Comparison of ENCODE assay signal across 8 mouse cellular contexts in the genomic region with DNA sequence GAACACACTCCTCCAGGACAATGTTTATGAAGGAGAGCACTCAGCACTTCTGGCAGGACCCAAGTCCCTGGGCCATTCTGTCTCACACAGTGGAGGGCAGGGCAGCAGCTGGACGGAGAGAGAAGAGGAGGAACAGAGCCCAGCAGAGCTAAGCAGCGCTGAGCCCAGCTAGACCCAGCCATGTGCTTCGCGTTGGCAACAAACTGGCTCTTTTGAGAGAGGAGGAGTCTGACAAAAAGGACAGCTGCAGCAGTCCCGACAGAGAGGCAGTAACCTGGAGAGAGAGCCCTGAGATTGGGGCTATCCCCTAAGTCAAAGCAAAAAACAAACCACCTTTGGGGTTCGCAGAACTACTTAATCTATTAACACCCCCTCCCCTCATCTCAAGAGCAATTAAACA. TPM values are rescaled to one million over a fixed set of nuclear protein-coding genes. Genes with fewer than 3 reads are reported as not detected.
DNase-seq lines count a peak whose midpoint lies in the region; ATAC-seq and TF ChIP-seq lines count a peak whose summit lies in the region.

No protein-coding gene starts in this region.

- TF ChIP-seq CTCF in lung, embryonic 14.5 days (IDR thresholded peaks at IDR 0.05; ENCODE audit: low read depth) = no peak

- H3K27ac ChIP-seq in embryonic facial prominence, embryonic 15.5 days (replicated peaks) = peak overlapping the region; percentile 63
- peak overlapping the region; percentile 69 for H3K27ac ChIP-seq in heart, embryonic 16.5 days (ENCODE audit: low read length)
- peak overlapping the region; percentile 51; the same call in 1 of the 2 replicates for H3K27ac ChIP-seq in lung, embryonic 14.5 days (ENCODE audit: low read depth)

- H3K9me3 ChIP-seq in embryonic facial prominence, embryonic 15.5 days (replicated peaks) = no peaks in the 10 kb centered on the region
- no peaks in the 10 kb centered on the region for H3K9me3 ChIP-seq in heart, embryonic 16.5 days (replicated peaks; ENCODE audit: control insufficient read depth, low read length)
- H3K9me3 ChIP-seq in lung, embryonic 14.5 days (ENCODE audit: low read depth, low read length) = no peaks in the 10 kb centered on the region

- no peak overlapping the region for H3K9ac ChIP-seq in embryonic facial prominence, embryonic 15.5 days
- peak overlapping the region; percentile 61 for H3K9ac ChIP-seq in heart, embryonic 16.5 days (ENCODE audit: low read length)
- H3K9ac ChIP-seq in lung, embryonic 14.5 days = no peak overlapping the region

- peak; percentile 38 to 61 for DNase-seq in urinary bladder, postnatal 4 days (ENCODE audit: low spot score in 2 of 2)
- DNase-seq in urinary bladder, postnatal 10 days (ENCODE audit: low spot score) = no peak
- DNase-seq in kidney, postnatal 14 days = peak; percentile 58
- DNase-seq in lung, embryonic 14.5 days = peak; percentile 60
- DNase-seq in skeletal muscle tissue, adult 2 months (ENCODE audit: low read depth, low spot score) = peak; percentile 86
- no peak for DNase-seq in retina, embryonic 14.5 days (ENCODE audit: low spot score)

- 0 out of 2 replicates have a peak overlapping the region, but pooled peaks have one; percentile 7 for H3K4me3 ChIP-seq in embryonic facial prominence, embryonic 15.5 days (replicated peaks)
- H3K4me3 ChIP-seq in heart, embryonic 16.5 days (ENCODE audit: low read length) = no peak overlapping the region
- no peak overlapping the region for H3K4me3 ChIP-seq in lung, embryonic 14.5 days (ENCODE audit: low read depth, low read length)

- ATAC-seq in embryonic facial prominence, embryonic 15.5 days (ENCODE audit: insufficient number of reproducible peaks, low FRiP score, low TSS enrichment, low read depth) = no peak
- ATAC-seq in heart, embryonic 16.5 days (replicated peaks; ENCODE audit: extremely low read depth, insufficient read depth, low FRiP score) = no peak
- no peak; the same call in 1 of the 2 replicates for ATAC-seq in lung, embryonic 14.5 days (ENCODE audit: insufficient read depth)

- H3K27me3 ChIP-seq in embryonic facial prominence, embryonic 15.5 days = no peaks in the 10 kb centered on the region
- H3K27me3 ChIP-seq in heart, embryonic 16.5 days (ENCODE audit: control insufficient read depth, insufficient read depth, low read length) = no peaks in the 10 kb centered on the region
- H3K27me3 ChIP-seq in lung, embryonic 14.5 days (ENCODE audit: insufficient read depth, low read length) = no peaks in the 10 kb centered on the region

- H3K4me2 ChIP-seq in embryonic facial prominence, embryonic 15.5 days (replicated peaks) = peak overlapping the region; percentile 67
- H3K4me2 ChIP-seq in heart, embryonic 16.5 days (ENCODE audit: low read depth, low read length) = peak overlapping the region; percentile 16; the same call in 1 of the 2 replicates
- H3K4me2 ChIP-seq in lung, embryonic 14.5 days = peak overlapping the region; percentile 84

- H3K36me3 ChIP-seq in embryonic facial prominence, embryonic 15.5 days = no peaks in the 10 kb centered on the region
- no peaks in the 10 kb centered on the region for H3K36me3 ChIP-seq in heart, embryonic 16.5 days (ENCODE audit: control insufficient read depth, insufficient read depth)
- no peaks in the 10 kb centered on the region for H3K36me3 ChIP-seq in lung, embryonic 14.5 days (ENCODE audit: insufficient read depth)

- H3K4me1 ChIP-seq in embryonic facial prominence, embryonic 15.5 days = peaks cover 83% of the 10 kb centered on the region
- peaks cover 71% of the 10 kb centered on the region for H3K4me1 ChIP-seq in heart, embryonic 16.5 days (ENCODE audit: control insufficient read depth, insufficient read depth, low read length)
- peaks cover 28% of the 10 kb centered on the region for H3K4me1 ChIP-seq in lung, embryonic 14.5 days (ENCODE audit: insufficient read depth)

- WGBS in embryonic facial prominence, embryonic 15.5 days = 20% methylated on average over 6 of the region's 6 CpGs
- WGBS in heart, embryonic 16.5 days = 27% methylated on average over 6 of the region's 6 CpGs
- WGBS in lung, embryonic 14.5 days = 23% methylated on average over 6 of the region's 6 CpGs

RNA-seq across cellular contexts. Expression of gene Fam53b, which starts 3.3 kb away (rescaled TPM):
- 21.6 and 22.5 TPM in 2 replicates for polyA plus RNA-seq in embryonic facial prominence, embryonic 15.5 days (2015; fragmentation: Nextera tagmentation; extraction: Ambion mirVana)
- polyA plus RNA-seq in heart, embryonic 16.5 days (2015; fragmentation: Nextera tagmentation; extraction: Ambion mirVana) = 16.4 and 21.8 TPM in 2 replicates
- polyA plus RNA-seq in lung, embryonic 14.5 days (2014; fragmentation: Nextera tagmentation; extraction: Ambion mirVana) = 31.2 and 32.4 TPM in 2 replicates

RNA-seq across cellular contexts. Expression of gene Eef1akmt2, which starts 42.1 kb away (rescaled TPM):
- 63.9 and 66.9 TPM in 2 replicates for polyA plus RNA-seq in embryonic facial prominence, embryonic 15.5 days (2015; fragmentation: Nextera tagmentation; extraction: Ambion mirVana)
- polyA plus RNA-seq in heart, embryonic 16.5 days (2015; fragmentation: Nextera tagmentation; extraction: Ambion mirVana) = 35.1 and 43.0 TPM in 2 replicates
- polyA plus RNA-seq in lung, embryonic 14.5 days (2014; fragmentation: Nextera tagmentation; extraction: Ambion mirVana) = 55.6 and 61.8 TPM in 2 replicates

RNA-seq across cellular contexts. Expression of gene Abraxas2, which starts 48.7 kb away (rescaled TPM):
- polyA plus RNA-seq in embryonic facial prominence, embryonic 15.5 days (2015; fragmentation: Nextera tagmentation; extraction: Ambion mirVana) = 33.9 and 38.1 TPM in 2 replicates
- polyA plus RNA-seq in heart, embryonic 16.5 days (2015; fragmentation: Nextera tagmentation; extraction: Ambion mirVana) = 26.0 and 30.0 TPM in 2 replicates
- 37.4 and 39.6 TPM in 2 replicates for polyA plus RNA-seq in lung, embryonic 14.5 days (2014; fragmentation: Nextera tagmentation; extraction: Ambion mirVana)

Comparison
In these comparisons a context has a peak if more than half of its experiments do, and no peak if none do; other contexts are left out.
1. DNase-seq: peak in urinary bladder, postnatal 4 days (2 of 2), kidney, postnatal 14 days (single experiment), lung, embryonic 14.5 days (single experiment) and skeletal muscle tissue, adult 2 months (single experiment); none in urinary bladder, postnatal 10 days (single experiment) and retina, embryonic 14.5 days (single experiment).
2. H3K4me2 ChIP-seq: peak in every context shown above with its lines; median percentile 84 in lung, embryonic 14.5 days; 67 in embryonic facial prominence, embryonic 15.5 days; 16 in heart, embryonic 16.5 days.
3. Peak in every context shown above with its lines, with median percentiles within 50 percentile points of each other: H3K27ac ChIP-seq.